Mouse (Mus musculus): ENCODE results near the gene Katnbl1. TPM values are rescaled to one million over a fixed set of nuclear protein-coding genes. Genes with fewer than 3 reads are reported as not detected.

Katnbl1 gene
- polyA plus RNA-seq, 1 experiment from 2014 or later, result 37.0 TPM

DNA sequence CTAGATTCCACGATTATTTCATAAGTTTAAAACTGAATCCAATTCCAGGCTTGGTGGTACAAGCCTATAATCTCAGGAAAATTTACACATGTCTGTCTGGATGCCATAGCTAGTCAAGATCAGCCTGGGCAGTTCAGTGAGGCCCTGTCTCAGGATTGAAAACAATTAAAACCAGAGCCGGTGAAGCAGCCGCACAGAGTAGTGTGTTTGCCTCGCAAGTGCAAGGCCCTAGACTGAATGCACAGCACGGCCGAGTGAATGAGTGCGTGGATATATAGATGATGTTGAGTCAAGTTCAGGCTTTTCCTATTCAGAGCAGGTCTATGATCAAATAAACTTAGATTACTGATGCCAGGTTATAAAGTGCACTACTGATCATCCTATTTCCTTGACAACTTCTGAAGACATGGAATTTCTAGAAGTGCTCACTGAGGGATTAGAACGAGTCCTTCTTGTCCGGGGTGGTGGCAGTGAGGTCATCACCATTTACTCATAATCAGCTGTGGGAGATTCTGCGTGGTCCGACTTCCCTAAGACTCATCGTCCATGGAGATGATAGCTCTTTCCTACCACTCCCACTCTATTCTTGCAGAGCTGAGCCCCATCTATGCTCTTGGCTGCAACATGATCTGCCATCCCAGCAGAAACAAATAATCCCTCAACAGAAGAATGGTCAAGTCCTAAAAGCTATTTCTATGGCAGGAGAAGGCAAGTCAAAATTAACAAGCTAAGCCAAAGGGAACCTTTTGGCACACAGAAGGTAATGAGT is 18.8 kb upstream of the Katnbl1 start:
- 0 out of 2 replicates have a peak overlapping the region, but pooled peaks have one; percentile 4 for H3K27ac ChIP-seq (ENCODE audit: low read length)
- H3K9ac ChIP-seq (replicated peaks; ENCODE audit: low read length), result no peak overlapping the region
- H3K4me2 ChIP-seq (replicated peaks; ENCODE audit: low read depth, low read length), result no peak overlapping the region
- no peak overlapping the region for H3K4me3 ChIP-seq (ENCODE audit: low read length)
- 0 out of 2 replicates have a peak, but pooled peaks cover 8% of the 10 kb centered on the region for H3K4me1 ChIP-seq (ENCODE audit: insufficient read depth, low read length)
- no peaks in the 10 kb centered on the region for H3K9me3 ChIP-seq (ENCODE audit: low read length)
- no peaks in the 10 kb centered on the region for H3K27me3 ChIP-seq (ENCODE audit: insufficient read depth, low read length)
- H3K36me3 ChIP-seq (ENCODE audit: insufficient read depth, low read length), result peaks cover 55% of the 10 kb centered on the region
- peak; percentile 75; the same call in 1 of the 2 replicates for ATAC-seq (ENCODE audit: low FRiP score, low TSS enrichment)
- WGBS, result 52% methylated on average over 12 of the region's 12 CpGs

DNA sequence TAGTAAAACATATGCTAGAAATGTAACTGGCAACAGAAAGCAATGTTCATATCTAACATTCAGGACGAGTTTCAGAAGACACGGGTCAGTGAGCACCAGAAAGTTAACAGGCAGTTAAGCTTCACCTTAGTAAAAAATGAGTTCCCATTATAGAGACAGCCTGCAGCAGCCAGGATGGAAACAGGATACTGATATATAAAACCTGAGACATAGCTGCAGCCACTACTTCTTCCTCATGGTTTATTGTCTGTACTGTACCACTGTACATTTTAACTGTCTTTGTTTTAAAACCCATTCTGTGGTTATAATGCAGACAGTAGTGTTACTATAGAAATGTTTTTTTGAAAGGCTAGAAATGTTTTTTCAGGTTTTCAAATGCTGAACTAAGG is 18.2 kb upstream of the Katnbl1 start:
- Histone ChIP-seq H3K9ac (replicated peaks; ENCODE audit: low read length) (no peak overlapping the region), H3K27me3 (ENCODE audit: insufficient read depth, low read length) (no peaks in the 10 kb centered on the region), H3K4me1 (ENCODE audit: insufficient read depth, low read length) (0 out of 2 replicates have a peak, but pooled peaks cover 8% of the 10 kb centered on the region), H3K4me2 (replicated peaks; ENCODE audit: low read depth, low read length) (no peak overlapping the region), H3K9me3 (ENCODE audit: low read length) (no peaks in the 10 kb centered on the region), H3K36me3 (ENCODE audit: insufficient read depth, low read length) (peaks cover 55% of the 10 kb centered on the region), H3K4me3 (ENCODE audit: low read length) (no peak overlapping the region), H3K27ac (ENCODE audit: low read length) (no peak overlapping the region)
- ATAC-seq (ENCODE audit: low FRiP score, low TSS enrichment), result peak; percentile 78
- WGBS, result 38% methylated on average over 2 of the region's 2 CpGs

DNA sequence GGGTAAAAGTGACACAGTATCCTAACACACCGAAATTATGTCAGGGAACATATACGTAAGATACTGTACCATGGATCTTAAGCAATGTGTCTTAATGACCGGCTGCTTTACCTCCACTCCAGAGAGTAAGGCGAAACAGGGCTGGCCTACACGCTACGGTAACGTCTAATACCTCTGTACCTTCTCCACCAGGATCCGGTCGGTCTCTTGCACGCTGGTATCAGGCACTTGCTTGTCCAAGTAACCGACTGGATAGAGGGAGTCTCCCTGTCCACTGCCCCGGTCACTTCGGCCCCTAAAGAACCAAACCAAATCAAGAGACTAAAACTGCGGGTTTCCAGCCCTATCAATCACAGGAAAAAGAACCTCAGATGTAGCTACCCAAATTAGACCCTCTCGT is 11.8 kb upstream of the Katnbl1 start:
- Histone ChIP-seq H3K4me2 (replicated peaks; ENCODE audit: low read depth, low read length) (peak overlapping the region; percentile 80), H3K27ac (ENCODE audit: low read length) (peak overlapping the region; percentile 88; the same call in 1 of the 2 replicates), H3K9ac (replicated peaks; ENCODE audit: low read length) (peak overlapping the region; percentile 77), H3K4me1 (ENCODE audit: insufficient read depth, low read length) (peaks cover 9% of the 10 kb centered on the region), H3K27me3 (ENCODE audit: insufficient read depth, low read length) (no peaks in the 10 kb centered on the region), H3K9me3 (ENCODE audit: low read length) (no peaks in the 10 kb centered on the region), H3K4me3 (ENCODE audit: low read length) (peak overlapping the region; percentile 70), H3K36me3 (ENCODE audit: insufficient read depth, low read length) (peaks cover 20% of the 10 kb centered on the region)
- ATAC-seq (ENCODE audit: low FRiP score, low TSS enrichment), result 0 out of 2 replicates have a peak, but pooled peaks have one; percentile 53
- 14% methylated on average over 15 of the region's 15 CpGs for WGBS

DNA sequence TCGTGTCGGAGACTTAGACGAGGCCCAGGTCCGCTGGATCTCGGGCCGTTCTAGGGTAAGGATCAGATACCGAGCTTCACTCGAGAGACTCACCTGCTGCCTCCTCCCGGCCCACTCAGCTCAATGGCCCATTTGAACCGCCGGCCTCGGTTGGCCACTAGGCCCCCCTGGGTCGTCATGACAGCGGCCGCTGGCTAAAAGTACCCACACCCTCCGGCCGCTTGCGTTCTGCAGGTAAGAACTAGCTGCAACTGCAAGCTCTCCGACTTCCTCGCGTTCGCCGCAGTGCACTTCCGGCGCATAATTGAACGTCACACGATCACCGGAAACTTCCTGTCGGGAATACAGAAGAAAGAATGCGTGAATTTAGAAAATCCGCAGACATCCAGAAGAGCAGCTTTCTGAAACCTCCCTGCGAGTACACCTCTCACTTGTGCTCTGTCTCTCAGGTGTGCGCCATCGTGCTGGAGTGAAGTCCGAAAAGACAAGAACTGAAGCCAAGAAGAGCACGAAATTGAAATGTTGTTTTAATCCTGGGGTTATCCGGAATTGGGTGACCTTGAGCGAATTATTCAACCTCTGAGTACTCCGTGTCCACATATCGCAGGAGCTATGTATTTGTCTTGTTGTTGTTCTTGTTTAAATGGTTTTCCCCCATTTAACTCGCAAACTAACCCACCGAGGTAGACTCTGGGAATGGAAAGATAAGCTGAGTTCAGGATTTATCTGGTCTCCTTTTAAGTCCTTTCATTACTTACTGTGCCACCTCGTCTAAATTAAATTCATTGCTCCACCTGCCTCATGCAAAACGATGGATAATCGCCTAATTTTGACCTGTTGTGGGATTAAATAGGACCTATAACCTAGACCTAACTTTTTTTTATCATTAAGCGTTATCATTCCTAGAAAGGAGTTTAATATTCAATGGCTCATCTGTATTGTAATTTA is 11.0 kb upstream of the Katnbl1 start, which contains the start of gene Emc4:
Gene Emc4 (minus strand): TSS at position 302 of the 948 bp plus-strand sequence.
- H3K9ac ChIP-seq (replicated peaks; ENCODE audit: low read length), result peak within 1 kb of the TSS; percentile 77
- 1% methylated on average over 46 of the region's 46 CpGs for WGBS
- H3K4me2 ChIP-seq (replicated peaks; ENCODE audit: low read depth, low read length), result peak within 1 kb of the TSS; percentile 80
- no peaks in the 10 kb centered on the region for H3K27me3 ChIP-seq (ENCODE audit: insufficient read depth, low read length)
- H3K4me1 ChIP-seq (ENCODE audit: insufficient read depth, low read length), result peaks cover 9% of the 10 kb centered on the region
- peak; percentile 90 for ATAC-seq (ENCODE audit: low FRiP score, low TSS enrichment)
- H3K9me3 ChIP-seq (ENCODE audit: low read length), result no peaks in the 10 kb centered on the region
- H3K27ac ChIP-seq (ENCODE audit: low read length), result peak within 1 kb of the TSS; percentile 88
- H3K36me3 ChIP-seq (ENCODE audit: insufficient read depth, low read length), result peaks cover 16% of the 10 kb centered on the region
- H3K4me3 ChIP-seq (ENCODE audit: low read length), result peak within 1 kb of the TSS; percentile 70

DNA sequence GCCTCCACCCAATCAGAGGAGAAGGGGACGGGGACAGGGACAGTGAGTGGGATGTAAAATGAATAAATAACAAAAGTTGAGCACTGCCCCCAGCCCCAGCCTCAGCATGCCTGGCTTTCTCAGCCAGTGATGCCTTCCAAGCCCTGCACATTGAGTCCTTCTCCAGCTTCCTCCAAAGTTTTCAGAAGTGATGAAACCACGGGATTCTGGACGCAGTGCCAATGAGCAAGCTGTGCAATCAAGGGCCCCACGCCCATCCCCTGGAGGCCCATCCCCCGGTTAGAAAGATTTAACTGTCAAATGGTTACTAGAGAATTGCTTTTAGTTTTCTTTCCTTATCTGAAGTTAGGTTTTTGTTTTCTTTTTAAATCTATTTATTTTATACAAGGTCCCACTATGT is 9.1 kb upstream of the Katnbl1 start:
- no peak overlapping the region for H3K4me2 ChIP-seq (replicated peaks; ENCODE audit: low read depth, low read length)
- no peak overlapping the region for H3K27ac ChIP-seq (ENCODE audit: low read length)
- ATAC-seq (ENCODE audit: low FRiP score, low TSS enrichment), result no peak
- H3K27me3 ChIP-seq (ENCODE audit: insufficient read depth, low read length), result peaks cover 3% of the 10 kb centered on the region; the same call in 1 of the 2 replicates
- H3K9me3 ChIP-seq (ENCODE audit: low read length), result no peaks in the 10 kb centered on the region
- no peaks in the 10 kb centered on the region for H3K36me3 ChIP-seq (ENCODE audit: insufficient read depth, low read length)
- H3K9ac ChIP-seq (replicated peaks; ENCODE audit: low read length), result no peak overlapping the region
- H3K4me3 ChIP-seq (ENCODE audit: low read length), result no peak overlapping the region
- WGBS, result 69% methylated on average over 5 of the region's 5 CpGs
- peaks cover 9% of the 10 kb centered on the region for H3K4me1 ChIP-seq (ENCODE audit: insufficient read depth, low read length)

DNA sequence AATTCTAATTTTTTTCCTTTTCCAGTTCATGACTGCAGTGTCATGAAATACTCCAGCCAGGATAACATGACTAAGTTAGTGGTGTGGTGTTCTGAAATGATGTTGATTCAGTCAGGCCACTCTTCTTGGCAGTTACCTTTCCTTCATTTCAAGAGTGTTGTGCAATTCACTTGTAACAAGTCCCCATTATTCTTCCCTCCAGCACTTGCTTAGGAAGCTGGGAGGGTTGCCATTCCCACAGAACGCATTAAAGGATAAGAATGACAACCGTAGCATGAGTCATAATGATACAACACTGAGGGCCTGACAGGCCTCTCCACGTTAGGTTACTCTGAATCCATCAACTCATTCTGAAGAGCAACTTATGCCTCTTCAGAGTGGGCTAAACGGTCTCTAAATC is 5.9 kb upstream of the Katnbl1 start:
- Histone ChIP-seq H3K4me1 (ENCODE audit: insufficient read depth, low read length) (no peaks in the 10 kb centered on the region), H3K9ac (replicated peaks; ENCODE audit: low read length) (no peak overlapping the region), H3K27me3 (ENCODE audit: insufficient read depth, low read length) (peaks cover 6% of the 10 kb centered on the region; the same call in 1 of the 2 replicates), H3K9me3 (ENCODE audit: low read length) (no peaks in the 10 kb centered on the region), H3K4me3 (ENCODE audit: low read length) (no peak overlapping the region), H3K4me2 (replicated peaks; ENCODE audit: low read depth, low read length) (no peak overlapping the region), H3K36me3 (ENCODE audit: insufficient read depth, low read length) (no peaks in the 10 kb centered on the region), H3K27ac (ENCODE audit: low read length) (no peak overlapping the region)
- ATAC-seq (ENCODE audit: low FRiP score, low TSS enrichment), result no peak
- 67% methylated on average over 4 of the region's 4 CpGs for WGBS

DNA sequence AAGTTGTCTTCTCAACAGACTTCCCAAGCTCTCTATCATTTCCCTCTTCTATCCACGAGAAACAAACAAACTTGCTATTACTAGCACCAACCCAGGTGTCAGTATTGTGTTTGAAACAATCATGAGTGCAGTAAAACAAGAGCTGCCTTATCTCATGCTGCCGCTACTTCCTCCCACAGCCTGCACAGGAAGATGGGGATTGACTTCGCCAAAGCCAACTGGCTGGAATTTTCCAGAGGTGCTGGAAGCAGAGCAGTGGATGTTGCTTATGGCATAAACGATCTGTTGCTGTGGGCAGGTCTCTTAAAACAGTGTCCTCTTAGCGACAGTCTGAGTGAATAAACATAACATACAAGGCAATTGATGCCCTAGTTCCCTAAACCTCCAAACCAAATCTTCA is 4.4 kb upstream of the Katnbl1 start:
- H3K4me1 ChIP-seq (ENCODE audit: insufficient read depth, low read length), result no peaks in the 10 kb centered on the region
- H3K9ac ChIP-seq (replicated peaks; ENCODE audit: low read length), result no peak overlapping the region
- WGBS, result 56% methylated on average over 5 of the region's 5 CpGs
- no peaks in the 10 kb centered on the region for H3K9me3 ChIP-seq (ENCODE audit: low read length)
- H3K27me3 ChIP-seq (ENCODE audit: insufficient read depth, low read length), result peaks cover 6% of the 10 kb centered on the region; the same call in 1 of the 2 replicates
- no peak overlapping the region for H3K27ac ChIP-seq (ENCODE audit: low read length)
- no peak overlapping the region for H3K4me2 ChIP-seq (replicated peaks; ENCODE audit: low read depth, low read length)
- H3K4me3 ChIP-seq (ENCODE audit: low read length), result no peak overlapping the region
- ATAC-seq (ENCODE audit: low FRiP score, low TSS enrichment), result no peak
- H3K36me3 ChIP-seq (ENCODE audit: insufficient read depth, low read length), result no peaks in the 10 kb centered on the region

DNA sequence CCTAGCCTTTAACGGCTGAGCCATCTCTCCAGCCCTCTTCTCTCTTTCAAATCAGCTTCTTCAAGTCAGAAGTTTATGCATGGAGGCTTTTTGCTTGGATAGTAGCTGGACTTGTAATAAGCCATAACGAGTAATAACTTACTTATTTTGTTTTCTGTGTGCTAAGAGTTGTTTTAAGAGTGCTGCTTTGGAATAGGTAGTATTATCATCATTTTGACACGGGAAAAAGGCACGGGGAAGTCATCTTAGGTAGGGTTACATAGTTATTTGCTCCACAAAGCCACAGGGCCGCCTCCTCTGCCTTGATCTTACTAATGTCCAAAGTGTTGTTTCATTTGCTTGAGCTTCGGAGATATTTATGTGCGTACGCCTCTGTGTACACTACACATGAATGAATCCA is 1.1 kb downstream of the Katnbl1 start:
- no peak for ATAC-seq (ENCODE audit: low FRiP score, low TSS enrichment)
- Histone ChIP-seq H3K9ac (replicated peaks; ENCODE audit: low read length) (peak overlapping the region; percentile 95), H3K4me1 (ENCODE audit: insufficient read depth, low read length) (peaks cover 10% of the 10 kb centered on the region), H3K27me3 (ENCODE audit: insufficient read depth, low read length) (peaks cover under 1% of the 10 kb centered on the region; the same call in 1 of the 2 replicates), H3K9me3 (ENCODE audit: low read length) (no peaks in the 10 kb centered on the region), H3K4me3 (ENCODE audit: low read length) (peak overlapping the region; percentile 94), H3K4me2 (replicated peaks; ENCODE audit: low read depth, low read length) (peak overlapping the region; percentile 69), H3K27ac (ENCODE audit: low read length) (no peak overlapping the region), H3K36me3 (ENCODE audit: insufficient read depth, low read length) (no peaks in the 10 kb centered on the region)
- 21% methylated on average over 8 of the region's 8 CpGs for WGBS

DNA sequence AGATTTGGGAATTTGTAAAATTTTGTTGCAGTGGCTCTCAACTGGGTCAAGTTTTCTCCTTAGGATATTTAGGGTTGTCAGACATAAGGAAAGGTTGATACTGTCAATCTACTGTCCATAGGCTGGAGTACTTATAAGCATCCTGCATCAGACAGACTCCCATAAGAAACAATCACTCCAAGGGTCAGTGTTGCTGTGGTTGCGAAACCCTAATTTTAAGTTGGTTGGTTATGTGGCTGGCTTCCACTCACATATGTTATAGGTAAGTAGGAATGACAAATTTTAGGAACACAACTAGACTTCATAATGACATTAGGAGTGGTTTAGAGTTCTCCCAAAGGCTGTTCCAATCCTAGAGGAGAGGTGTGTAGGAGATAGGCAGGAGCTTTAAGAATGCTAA is 2.2 kb downstream of the Katnbl1 start:
- Histone ChIP-seq H3K27ac (ENCODE audit: low read length) (no peak overlapping the region), H3K4me3 (ENCODE audit: low read length) (no peak overlapping the region), H3K4me1 (ENCODE audit: insufficient read depth, low read length) (peaks cover 10% of the 10 kb centered on the region), H3K4me2 (replicated peaks; ENCODE audit: low read depth, low read length) (no peak overlapping the region), H3K36me3 (ENCODE audit: insufficient read depth, low read length) (no peaks in the 10 kb centered on the region), H3K27me3 (ENCODE audit: insufficient read depth, low read length) (no peaks in the 10 kb centered on the region), H3K9me3 (ENCODE audit: low read length) (no peaks in the 10 kb centered on the region), H3K9ac (replicated peaks; ENCODE audit: low read length) (no peak overlapping the region)
- ATAC-seq (ENCODE audit: low FRiP score, low TSS enrichment), result no peak
- 97% methylated on average over 1 of the region's 1 CpGs for WGBS

All from kidney, embryonic 16.5 days (tissue).